Mouse (Mus musculus) mesoderm, embryonic 11.5 days (tissue): ENCODE measurements around the gene Rims4.

Source experiments
- DNase-seq: peaks from one replicate; pipeline ENCODE4 v3.0.0-alpha.2; 2012; ENCODE audit warnings: low read depth, low spot score

Gene Rims4

DNA sequence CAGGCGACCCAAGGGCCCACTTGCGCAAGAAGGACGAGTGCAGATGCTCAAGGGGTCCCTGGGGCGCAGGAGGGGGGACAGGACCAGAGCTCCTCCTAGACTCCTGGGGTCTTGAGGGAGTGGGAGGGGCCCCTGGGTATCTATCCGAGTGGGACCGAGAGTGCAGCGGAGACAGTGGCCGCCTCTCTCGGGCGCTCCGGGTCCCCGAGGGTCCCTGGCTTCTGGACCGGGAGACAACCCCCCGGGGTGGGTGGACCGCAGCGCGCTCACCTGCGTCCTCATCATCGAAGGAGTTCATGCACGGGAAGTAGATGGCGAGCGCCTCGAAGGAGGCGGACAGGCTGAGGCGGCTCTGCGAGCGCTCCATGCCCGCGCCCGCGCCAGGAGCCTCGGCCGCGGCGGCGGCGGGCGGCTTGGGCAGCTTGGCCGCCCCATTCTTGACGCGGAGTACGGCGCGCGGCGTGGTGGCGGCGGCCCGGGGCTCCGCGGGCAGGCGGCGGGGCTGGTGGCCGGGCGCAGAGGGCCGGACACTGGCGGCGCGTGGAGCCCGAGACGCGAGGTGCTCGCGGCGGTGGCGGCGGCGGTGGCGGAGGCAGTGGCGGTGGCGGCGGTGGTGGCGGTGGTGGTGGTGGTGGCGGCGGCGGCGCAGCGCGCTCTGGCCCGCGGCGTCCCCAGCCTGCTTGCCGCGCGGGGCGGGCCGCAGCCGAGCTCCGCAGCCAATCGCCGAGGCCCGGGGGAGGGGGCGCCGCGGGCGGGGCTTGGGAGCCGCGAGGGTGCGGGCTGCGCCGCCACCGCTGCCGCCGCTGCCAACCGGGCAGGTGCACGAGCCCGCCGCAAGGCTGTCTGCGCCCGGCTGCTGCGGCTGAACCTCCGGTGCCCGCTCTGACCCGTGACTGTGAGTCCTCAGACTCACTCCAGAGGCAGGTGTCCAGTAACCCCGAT, at the start of gene Rims4:
Gene Rims4, minus strand, starts transcription at position 367 of the 942 bp plus-strand sequence.
- peak; percentile 40 for DNase-seq

DNA sequence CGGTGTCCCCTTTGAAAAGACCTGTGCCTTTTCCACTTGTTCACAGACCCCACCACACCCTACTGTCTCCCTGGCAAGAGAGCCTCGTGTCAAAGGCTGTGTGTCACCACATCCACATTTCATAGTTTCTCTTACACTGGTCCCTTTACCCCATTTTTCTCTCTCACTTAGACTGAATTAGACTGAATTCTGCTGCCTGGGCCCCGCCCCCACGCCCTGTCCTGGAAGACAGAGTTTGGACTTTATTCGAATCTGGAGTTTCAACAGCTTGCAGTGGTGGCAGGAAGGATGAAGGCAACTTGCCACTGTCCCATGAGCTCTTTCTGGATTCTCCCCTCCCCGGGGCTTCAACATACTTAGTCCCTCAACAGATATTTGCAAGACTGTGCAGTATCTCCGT, 47.2 kb upstream of the Rims4 start:
- no peak for DNase-seq

DNA sequence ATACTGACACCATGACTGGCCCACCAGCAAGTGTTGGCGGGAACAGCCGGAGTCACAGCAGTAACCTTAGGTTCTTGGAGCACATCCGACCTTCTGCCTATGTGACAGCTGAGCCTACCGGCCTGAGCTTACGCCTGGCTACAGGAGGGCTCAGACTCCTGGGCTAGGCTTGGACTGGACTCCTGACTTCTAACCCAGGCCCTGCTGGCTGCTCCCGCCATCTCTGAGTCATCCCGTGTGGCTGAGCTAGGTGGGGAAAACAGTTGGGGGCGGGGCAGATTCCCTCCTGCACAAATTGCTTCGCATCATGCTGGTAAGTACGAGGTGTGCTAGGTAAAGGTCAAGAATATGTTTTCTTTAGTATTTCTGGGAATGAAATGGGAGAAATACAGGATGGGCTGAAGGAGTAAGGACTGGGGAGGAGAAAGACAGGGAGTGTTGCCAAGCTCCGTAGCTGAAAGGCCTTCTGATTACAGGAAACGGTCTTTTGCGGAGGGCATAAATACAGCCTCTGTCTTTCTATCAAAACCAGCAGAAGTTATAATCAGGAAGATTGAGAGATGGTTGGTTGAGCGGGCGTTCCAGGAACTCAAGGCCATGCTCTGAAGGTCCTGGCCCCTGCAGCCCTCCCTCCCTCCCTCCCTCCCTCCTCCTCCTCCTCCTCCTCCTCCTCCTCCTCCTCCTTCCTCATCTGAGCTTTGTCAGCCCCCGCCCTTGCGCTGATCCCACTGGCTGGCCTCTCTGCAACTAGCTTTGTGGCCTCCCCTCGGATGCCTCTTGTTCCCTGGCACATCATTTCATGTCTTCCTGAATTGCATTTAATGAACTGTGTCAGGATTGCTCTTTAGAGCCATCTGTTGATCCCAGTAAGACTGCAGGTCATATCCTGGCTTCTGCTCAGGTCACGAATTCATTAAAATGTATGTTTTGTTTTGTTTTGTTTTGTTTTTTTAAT, 46.4 kb upstream of the Rims4 start:
- DNase-seq = no peak

DNA sequence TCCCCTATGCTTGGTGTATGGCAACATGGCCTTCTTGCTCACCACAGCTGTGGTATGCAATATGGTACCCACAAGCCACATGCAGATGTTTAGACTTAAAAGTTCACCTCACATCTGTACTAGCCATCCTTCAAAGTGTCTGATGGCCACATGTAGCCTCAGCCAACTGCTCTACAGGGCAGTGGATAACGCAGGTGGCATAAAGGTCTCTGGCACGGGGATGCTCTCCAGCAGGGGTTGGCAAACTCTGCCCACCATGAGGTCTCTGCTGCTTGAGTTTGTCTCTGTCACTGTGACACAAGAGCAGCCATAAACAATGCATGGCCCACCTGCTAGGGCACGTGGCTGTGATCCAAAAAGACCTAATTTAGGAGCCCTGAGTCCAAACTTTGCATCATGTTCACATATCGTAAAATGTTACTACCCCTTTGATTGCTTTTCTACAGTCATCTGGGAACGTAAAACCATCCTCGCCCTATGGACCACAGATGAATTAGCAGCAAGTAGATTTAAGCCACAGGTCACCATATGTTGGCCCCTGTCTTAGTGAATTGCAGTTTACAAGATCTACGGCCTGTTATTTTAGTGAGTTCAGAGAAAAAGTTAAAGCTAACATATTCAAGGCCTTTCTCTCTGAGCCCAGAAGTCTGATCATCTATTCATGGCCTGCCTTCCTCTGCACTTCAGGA, 35.3 kb upstream of the Rims4 start:
- DNase-seq = peak; percentile 51

DNA sequence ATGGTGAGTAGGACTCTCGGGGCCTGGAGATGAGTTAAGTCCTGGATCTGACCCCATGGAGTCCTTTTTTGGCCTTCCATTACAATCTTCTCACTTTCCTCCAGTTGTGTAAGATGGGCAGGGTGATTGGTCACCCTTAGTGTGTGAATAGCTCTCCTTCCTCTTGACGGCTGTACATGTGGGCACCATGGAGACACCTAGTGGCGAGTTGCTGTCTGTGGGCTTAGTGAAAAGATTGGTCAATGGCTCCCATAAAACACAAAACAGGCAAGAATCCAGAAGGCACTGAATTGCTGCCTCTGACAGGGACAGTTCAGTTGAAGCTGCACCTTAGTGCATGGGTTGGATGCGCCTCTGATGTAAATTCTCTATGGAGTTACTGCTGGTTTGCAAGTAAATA, 33.3 kb upstream of the Rims4 start:
- DNase-seq = peak; percentile 61

DNA sequence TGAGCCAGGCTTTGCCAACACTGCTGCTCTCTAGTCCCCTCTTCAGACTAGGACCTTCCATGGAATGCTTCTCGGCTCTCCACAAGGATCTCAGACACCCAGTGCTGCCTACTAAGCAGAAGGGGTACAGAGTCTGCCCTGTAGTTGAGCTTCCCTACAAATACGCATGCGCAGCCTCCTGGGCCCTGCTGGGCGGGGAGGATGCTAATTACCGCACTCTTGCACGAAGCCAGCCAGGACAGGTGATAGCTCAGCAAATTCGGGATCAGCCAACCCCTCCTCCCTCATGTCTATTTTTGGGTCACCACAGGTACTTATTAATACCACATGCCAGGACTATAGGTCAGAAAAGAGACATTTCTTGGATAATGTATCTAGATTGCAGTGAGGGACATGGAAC, 29.5 kb upstream of the Rims4 start:
- DNase-seq = no peak

DNA sequence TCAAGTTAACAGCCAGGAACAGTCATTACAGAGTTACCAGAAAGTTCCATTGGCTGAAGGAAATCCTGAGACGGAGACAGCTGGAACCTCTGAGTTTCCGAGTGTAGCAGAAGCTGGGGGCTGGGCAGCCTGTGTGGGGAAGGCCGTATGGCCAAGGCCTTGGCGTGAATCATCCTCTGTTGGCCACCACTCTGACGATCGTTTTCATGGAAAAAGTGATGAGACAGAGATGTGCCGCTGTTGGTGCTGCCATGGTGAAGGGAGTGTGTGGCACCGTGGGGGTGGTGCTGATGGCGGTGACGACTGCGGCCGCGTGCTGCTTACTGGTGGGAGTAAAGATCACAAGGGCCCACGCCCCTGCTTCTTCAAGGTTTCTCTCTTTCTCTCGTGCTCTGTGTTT, 27.7 kb upstream of the Rims4 start:
- no peak for DNase-seq

DNA sequence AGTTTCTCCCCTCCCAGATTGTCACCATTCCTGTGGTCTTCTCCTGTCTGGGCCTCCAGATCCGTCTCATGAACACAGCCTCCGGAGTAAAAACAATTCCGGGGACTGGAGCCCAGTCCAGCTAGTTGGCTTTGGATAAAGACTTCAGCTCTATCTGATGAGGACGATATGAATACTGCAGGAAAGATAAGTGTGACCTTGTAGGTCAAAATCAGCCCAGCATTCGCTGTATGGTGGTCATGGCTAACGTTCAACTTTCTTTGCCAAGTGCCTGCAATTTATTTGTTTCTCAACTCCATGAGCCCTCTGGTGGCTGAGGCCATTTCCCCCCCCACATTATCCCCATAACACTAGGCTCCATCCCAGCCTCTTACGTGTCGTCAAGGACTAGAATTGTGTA, 26.0 kb upstream of the Rims4 start:
- no peak for DNase-seq

DNA sequence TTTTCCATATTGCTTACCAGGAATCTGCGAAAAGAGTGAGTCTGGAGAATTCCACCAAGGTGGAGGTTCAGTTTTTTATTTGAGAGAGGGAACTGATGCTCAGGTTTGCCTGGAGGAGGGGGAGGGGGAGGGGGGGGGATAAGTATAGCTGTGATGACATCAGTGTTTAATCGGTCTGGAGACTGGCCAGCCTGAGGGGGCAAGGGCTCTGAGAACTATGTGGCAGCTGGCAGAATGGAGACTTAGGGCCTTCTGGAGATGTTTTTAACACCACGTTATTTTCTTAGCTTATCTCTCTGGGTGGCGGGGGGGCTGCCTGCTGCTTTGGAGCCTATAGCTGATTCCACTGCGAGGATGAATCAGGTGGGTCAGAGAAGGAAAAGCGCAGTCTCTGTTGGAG, 24.6 kb upstream of the Rims4 start:
- no peak for DNase-seq

DNA sequence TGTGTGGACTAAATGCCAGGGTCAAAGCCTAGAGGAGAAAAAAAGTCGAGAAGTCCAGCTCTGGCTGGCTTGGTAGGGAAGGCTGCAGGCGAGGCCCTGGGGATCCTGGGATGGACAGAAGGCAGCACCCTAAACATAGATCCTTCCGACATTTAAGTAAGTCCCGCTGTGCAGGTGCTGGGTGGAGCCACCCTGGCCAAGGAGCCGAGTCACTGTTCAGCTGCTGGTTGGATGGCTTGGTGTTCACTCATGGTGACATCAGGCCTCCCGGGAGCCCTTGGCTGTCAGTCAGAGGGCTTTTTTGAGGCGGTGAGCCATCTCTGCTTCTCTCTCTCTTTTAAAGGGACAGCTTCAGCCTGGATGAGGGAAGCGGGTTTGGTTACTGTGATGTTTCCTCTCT, 21.0 kb upstream of the Rims4 start:
- DNase-seq = no peak

DNA sequence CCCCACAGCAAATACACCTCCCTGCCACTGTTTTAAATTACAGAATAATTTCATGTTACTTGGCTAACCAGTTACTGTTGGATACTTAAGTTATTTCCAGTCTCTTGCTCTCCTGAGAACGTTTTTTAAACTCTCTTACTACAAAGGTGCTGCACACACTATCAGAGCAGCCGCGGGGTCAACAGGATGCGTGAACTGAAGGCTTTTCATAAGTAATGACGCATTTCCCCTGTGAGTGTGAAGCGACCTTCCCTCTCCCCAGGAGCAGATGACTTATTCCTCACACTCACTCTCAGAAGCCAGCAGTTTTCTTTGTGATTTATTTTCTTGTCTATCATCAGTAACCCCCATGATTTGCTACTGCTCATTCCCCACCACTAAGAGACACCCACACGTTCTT, 13.7 kb upstream of the Rims4 start:
- no peak for DNase-seq

DNA sequence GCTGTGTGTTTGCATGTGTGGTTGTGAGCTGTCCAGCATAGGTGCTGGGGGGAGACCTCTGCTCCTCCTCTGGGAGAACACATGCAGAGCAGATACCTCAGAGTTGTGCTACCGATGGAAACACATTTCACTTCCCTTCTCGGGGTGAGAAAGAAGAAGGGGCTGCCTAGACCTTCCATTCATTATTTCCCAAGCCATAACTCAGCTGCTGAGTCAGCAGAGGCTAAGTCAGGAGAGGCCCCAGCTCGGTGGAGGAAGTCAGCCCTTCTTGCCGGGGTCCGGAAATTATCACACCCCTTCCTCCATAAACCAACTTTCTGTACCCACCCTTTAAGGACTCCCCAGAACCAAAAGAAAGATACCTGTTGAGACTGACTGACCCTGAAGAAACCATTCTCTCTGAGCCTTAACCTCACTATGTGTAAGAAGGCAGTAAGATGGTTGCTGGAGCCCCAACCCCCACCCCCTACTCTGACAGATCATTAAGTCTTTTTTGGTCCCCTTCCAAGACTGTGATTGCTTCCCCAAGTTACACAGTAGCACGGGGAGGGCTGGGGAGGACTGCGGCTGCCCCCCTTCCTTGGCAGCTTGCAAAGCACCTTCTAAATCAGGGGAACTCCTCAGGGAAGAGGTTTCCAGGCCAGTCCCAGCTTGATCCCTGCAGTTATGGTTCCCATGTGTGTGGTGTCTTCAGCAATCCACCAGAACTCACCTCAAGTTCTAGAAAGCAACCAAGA, 10.1 kb upstream of the Rims4 start:
- no peak for DNase-seq

DNA sequence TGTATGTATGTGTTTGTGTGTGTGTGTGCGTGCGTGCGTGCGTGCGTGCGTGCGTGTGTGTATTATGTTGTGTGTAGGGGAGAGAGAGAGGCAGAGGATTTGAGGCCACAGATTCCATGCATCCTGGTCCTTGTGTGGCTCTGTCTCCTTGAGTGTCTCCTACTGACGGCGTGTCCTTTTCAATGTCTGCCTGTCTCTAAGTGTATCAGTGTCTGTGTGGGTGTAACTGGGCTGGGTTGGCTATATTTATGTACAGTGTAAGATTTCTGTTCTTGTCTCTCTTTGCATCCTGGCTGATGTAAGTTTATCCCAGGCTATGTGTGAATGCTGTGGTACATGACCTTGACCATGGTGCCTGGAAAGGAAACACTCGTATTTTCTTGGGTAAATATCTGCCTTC, 6.6 kb upstream of the Rims4 start:
- no peak for DNase-seq

DNA sequence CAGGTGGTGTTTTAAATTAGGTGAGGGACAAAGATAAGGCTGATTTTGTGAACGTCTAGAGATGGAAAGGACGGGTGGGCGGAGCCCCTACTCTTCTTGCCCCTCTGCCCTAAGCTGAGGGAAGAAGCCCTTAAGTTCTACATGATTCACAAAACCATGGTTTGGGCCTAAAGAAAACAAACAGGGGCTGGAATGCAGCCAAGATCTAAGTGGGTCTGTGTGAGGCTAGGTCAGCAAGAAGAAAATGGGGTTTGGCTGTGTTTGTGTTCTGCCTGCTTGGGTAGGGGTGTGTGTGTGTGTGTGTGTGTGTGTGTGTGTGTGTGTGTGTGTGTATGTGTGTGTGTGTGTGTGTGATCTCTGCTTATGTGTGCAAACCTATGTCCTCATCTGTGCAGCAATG, 6.0 kb upstream of the Rims4 start:
- DNase-seq = no peak

DNA sequence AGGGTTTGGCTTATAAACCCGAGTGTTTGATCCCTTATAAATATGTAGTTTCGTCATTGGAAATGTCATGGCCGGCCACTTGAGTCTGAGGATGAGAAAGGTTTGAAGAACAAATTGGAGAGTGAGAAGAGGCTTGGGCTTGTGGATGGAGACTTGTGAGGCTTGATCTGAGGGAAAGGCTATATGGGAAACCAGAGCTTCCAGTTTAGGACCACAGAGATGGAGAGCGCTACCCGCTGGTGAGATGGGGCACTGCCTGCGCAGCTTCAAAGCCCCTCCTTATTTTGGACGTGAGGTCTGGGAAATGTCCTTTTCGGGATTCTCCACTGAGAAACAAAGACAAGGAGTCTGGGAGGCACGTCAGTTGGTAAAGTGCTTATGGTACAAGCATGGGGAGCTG, 4.6 kb upstream of the Rims4 start:
- no peak for DNase-seq

DNA sequence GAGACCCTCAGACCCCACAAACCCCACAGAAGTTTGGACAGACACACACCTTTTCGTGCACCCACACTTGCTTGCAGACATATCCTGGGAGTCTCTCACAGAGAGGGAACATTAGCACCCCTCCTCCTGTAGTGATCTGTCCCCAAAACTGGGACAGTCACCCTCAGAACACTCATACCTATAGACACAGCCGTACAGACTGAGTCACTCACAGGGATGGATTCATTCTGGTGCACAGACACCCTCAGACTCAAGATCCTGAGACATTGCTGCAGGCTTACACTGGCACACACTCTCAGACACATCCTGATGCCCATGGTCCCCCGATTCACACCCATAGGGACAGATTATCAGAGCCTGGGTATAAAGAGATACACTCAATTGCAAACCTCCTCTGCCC, 1.1 kb upstream of the Rims4 start:
- no peak for DNase-seq

DNA sequence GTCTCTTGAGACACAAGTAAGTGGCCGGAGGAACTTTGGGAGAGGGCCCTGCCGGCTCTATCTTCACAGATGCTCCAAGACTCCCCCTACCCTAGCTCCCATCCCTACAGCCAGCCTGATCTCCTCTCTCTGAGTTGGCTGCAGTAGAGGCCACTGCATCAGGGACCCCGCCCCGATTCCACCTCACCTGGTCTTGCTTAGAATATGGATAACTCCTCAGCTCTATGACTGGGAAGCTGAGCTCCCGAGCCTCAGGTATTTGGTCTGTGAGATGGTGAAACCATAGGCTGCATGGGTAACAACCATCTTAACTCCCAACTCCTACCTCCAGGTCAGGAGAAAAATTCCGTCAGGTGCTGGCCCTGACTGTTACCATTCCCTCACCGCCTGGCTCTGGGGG, 1.8 kb downstream of the Rims4 start:
- DNase-seq = no peak

DNA sequence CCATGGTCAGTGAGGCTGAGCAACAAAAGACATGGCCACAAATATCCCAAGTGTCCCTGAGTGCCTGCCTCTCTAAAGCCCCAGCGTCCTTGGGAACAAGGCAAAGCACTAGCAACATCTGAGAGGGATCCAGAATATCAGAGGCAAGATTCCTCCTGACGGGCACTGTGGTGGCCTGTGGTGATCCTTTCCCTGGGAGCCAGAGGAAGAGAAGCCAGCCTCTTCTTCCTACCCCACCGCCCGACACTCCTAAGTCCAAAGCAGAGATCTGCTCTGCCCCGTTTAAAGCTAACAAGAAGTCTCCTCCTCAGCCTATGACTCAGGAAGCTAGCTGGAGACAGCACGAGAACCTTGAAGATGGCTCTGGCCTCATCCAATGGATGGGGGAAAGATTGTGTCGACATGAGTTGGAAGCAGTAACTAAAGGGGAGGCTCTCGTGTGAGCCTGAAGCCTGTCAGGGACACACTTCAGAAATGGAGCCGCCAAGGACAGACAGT, 3.1 kb downstream of the Rims4 start:
- no peak for DNase-seq

DNA sequence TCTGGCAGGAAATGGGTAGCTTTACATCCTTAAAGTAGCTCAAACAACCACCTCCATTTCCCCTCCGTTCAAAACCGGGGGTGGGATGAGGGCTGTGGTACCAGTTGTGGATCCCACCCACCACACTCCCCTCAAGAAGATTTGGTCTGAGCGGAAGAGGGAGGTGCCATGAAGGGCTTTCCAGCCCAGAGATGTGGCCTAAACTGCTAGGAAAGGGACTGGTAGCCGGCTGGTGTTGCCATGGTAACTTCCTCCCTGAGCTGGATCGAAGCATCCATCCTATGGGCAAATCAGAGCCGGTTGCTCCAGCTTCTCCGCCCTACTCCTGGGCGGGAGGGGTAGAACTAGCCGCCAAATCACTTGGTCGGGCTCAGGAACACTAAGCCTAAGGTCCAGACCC, 4.4 kb downstream of the Rims4 start:
- peak; percentile 53 for DNase-seq

DNA sequence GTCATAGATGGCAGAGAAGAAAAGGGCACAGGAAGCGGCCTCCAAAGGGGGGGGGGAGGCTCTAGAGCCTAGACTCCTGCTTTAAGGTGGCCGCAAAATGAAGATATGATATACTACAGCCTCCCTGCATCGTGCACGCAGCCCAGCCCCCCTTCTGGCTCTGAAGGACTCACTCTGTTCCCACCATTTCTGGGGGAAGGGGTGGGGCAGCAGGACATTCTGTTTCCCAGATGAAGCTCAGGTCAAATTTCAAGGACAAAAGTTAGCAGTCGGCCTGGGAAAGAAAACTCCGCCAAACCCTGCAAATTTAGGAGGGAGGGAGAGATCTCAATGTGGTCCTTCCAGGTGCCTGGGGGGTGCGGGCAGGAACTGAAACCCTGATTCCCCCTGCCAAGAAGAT, 4.8 kb downstream of the Rims4 start:
- no peak for DNase-seq

DNA sequence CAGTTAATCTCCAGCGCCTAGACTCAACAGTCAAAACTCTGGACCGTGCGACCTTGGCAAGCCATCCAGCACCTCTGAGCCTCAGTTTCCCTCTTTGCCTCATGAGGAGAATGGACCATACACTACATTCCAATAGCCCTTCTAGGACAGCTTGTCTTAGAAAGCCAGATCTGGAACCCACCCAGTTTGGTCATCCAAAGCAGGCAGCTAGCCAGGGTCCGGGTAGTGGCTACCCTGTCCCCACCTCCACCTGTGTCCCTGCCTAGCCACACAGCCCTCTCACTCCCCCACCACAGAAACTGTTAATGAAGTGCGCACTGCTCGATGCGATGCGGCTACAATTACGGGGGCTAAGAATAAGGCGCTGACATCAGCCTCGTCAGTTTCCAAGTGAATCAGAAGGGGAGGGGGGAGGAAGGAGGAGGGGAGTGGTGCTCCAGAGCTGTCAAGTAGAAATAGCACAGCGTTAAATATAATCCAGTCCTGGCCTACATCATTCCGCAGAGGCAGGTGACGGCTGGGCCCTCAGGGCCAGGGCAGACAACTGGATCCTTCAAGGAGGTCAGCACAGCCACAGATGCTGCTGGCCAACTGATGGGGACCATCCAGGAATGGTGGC, 6.5 kb downstream of the Rims4 start:
- DNase-seq = no peak
